Mouse (Mus musculus): Measurements from ENCODE around the gene Msh4. TPM values are rescaled to one million over a fixed set of nuclear protein-coding genes. Genes with fewer than 3 reads are reported as not detected.

Gene Msh4
- polyA plus RNA-seq, 2 experiments: 0.11 TPM; not detected in 1

- WGBS: 46% methylated on average over 8 of the region's 8 CpGs
- TF ChIP-seq POLR2A (IDR thresholded peaks at IDR 0.05; ENCODE audit: borderline replicate concordance, extremely low read depth, insufficient read depth, insufficient read length): no peak
- ATAC-seq (ENCODE audit: low FRiP score, low read depth) (no peak), DNase-seq (ENCODE audit: low spot score) (no peak)
- Histone ChIP-seq H3K36me3 (ENCODE audit: control insufficient read depth, insufficient read depth, low read length) (peaks cover 52% of the 10 kb centered on the region), H3K4me2 (replicated peaks; ENCODE audit: low read depth, low read length, severe bottlenecking) (peak overlapping the region; percentile 72), H3K27me3 (ENCODE audit: control insufficient read depth, insufficient read depth, low read length) (no peaks in the 10 kb centered on the region), H3K27ac (replicated peaks; ENCODE audit: low read depth, low read length) (no peak overlapping the region), H3K4me3 (replicated peaks; ENCODE audit: low read length) (peak overlapping the region; percentile 89), H3K4me1 (ENCODE audit: control insufficient read depth, insufficient read depth, low read length) (peaks cover 22% of the 10 kb centered on the region), H3K9me3 (ENCODE audit: control insufficient read depth, low read length) (no peaks in the 10 kb centered on the region), H3K9ac (ENCODE audit: low read depth, low read length, severe bottlenecking) (peak overlapping the region; percentile 97)
These were observed 5.4 kb upstream of the Msh4 start for GRCm38 (mm10) chr3:153911197-153911881.

- Histone ChIP-seq H3K4me3 (replicated peaks; ENCODE audit: low read length) (no peak overlapping the region; the same call in 1 of the 2 replicates), H3K9ac (ENCODE audit: low read depth, low read length, severe bottlenecking) (0 out of 2 replicates have a peak overlapping the region, but pooled peaks have one; percentile 6)
- no peak for TF ChIP-seq POLR2A (IDR thresholded peaks at IDR 0.05; ENCODE audit: borderline replicate concordance, extremely low read depth, insufficient read depth, insufficient read length)
These were observed 4.6 kb upstream of the Msh4 start for GRCm38 (mm10) chr3:153910489-153910888.

DNA sequence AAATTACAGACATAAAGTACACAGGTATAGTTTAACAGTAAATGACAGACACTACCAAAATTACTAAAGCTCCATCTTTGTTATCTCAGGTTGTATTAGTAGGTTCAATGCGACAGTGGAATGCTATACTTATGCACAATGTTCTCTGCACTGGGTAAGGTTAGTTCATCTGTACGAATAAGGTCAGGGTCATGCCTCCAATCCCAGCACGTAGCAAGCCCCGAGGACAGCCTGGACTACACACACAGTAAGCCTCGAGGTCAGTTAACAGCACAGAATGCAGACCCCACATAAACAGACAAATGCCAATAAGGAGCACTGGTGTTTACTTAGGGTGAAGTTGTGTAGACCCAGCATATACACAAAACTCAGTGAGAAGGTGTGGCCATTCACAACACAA lies 3.0 kb upstream of the Msh4 start:
- H3K4me2 ChIP-seq (replicated peaks; ENCODE audit: low read depth, low read length, severe bottlenecking): no peak overlapping the region
- no peak overlapping the region for H3K27ac ChIP-seq (replicated peaks; ENCODE audit: low read depth, low read length)
- H3K9me3 ChIP-seq (ENCODE audit: control insufficient read depth, low read length): no peaks in the 10 kb centered on the region
- no peak for TF ChIP-seq POLR2A (IDR thresholded peaks at IDR 0.05; ENCODE audit: borderline replicate concordance, extremely low read depth, insufficient read depth, insufficient read length)
- no peaks in the 10 kb centered on the region for H3K27me3 ChIP-seq (ENCODE audit: control insufficient read depth, insufficient read depth, low read length)
- H3K36me3 ChIP-seq (ENCODE audit: control insufficient read depth, insufficient read depth, low read length): peaks cover 76% of the 10 kb centered on the region
- no peak overlapping the region for H3K9ac ChIP-seq (ENCODE audit: low read depth, low read length, severe bottlenecking)
- H3K4me3 ChIP-seq (replicated peaks; ENCODE audit: low read length): no peak overlapping the region
- peaks cover 22% of the 10 kb centered on the region for H3K4me1 ChIP-seq (ENCODE audit: control insufficient read depth, insufficient read depth, low read length)
- WGBS: 73% methylated on average over 5 of the region's 5 CpGs
- no peak for ATAC-seq (ENCODE audit: low FRiP score, low read depth)
- DNase-seq (ENCODE audit: low spot score): no peak

More at GRCm38 (mm10) chr3:153910489-153910888, 4.6 kb upstream of the Msh4 start:
- WGBS: 81% methylated on average over 7 of the region's 7 CpGs
- DNase-seq (ENCODE audit: low spot score): no peak
- no peaks in the 10 kb centered on the region for H3K27me3 ChIP-seq (ENCODE audit: control insufficient read depth, insufficient read depth, low read length)
- no peak overlapping the region for H3K27ac ChIP-seq (replicated peaks; ENCODE audit: low read depth, low read length)
- ATAC-seq (ENCODE audit: low FRiP score, low read depth): no peak
- no peaks in the 10 kb centered on the region for H3K9me3 ChIP-seq (ENCODE audit: control insufficient read depth, low read length)
- peaks cover 61% of the 10 kb centered on the region for H3K36me3 ChIP-seq (ENCODE audit: control insufficient read depth, insufficient read depth, low read length)
- peak overlapping the region; percentile 72 for H3K4me2 ChIP-seq (replicated peaks; ENCODE audit: low read depth, low read length, severe bottlenecking)
- peaks cover 22% of the 10 kb centered on the region for H3K4me1 ChIP-seq (ENCODE audit: control insufficient read depth, insufficient read depth, low read length)

DNA sequence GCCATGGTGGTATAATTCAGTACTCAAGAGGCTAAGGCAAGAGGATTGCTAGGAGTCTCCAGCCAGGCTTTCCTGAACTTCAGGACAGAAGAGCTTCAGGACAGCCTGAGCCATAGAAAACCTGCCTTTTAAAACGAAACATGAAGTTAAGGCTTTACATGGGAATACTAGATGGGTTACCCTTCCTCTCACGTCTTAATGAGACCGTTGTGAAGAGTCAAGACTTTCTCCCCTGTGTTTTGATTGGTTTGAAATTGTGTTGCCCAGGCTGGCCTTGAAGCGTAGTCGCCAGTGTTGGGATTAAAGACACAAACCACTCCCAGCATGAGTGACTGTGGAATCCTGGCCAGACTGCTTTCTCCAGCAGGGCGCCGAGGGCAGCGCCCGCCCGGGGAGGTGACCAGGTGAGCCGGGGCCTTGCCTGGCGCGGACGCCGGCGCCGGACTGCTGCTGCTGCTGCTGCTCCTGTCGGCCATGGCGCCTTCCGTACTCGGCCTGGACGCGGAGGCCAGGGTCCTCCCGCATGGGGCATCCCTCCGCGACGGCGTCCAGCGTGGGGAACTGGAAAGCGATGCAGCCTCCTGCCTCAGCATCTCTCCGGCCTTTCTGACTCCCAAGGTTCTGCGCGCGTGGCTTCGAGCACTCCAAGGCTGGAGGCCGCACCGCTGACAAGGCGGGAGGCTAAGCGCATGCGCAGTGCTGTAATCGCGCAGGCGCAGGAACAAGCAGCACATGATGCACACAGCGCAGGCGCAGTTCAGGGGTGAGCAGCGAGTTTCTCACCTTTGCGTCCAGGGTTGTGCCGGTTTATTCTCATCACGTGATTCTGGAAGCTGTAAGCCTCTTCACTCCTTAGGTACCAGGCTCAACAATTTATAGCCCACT lies 445 bp downstream of the Msh4 start:
- H3K36me3 ChIP-seq (ENCODE audit: control insufficient read depth, insufficient read depth, low read length): peaks cover 69% of the 10 kb centered on the region
- 86% methylated on average over 44 of the region's 49 CpGs for WGBS
- no peak overlapping the region for H3K4me2 ChIP-seq (replicated peaks; ENCODE audit: low read depth, low read length, severe bottlenecking)

DNA sequence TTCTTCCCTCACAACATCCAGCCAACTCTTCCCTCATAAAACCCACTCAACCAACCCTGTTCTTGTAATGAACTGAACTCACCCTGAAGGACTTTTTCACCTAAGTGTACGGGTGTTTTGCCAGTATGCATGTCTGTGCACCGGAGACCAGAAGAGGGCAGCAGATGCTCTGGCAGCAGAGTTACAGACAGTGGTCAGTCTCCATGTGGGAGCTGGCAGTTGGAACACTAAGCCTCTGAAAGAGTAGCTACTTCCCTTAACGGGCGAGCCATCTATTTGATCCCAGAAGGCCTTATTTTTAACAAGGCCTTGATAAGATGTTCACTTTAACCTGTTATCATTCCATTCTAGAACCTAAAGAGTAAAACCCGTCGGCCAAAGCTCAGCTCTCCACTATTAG lies 1.4 kb downstream of the Msh4 start:
- ATAC-seq (ENCODE audit: low FRiP score, low read depth): peak; percentile 44
- Histone ChIP-seq H3K4me1 (ENCODE audit: control insufficient read depth, insufficient read depth, low read length) (peaks cover 6% of the 10 kb centered on the region; the same call in 1 of the 2 replicates), H3K36me3 (ENCODE audit: control insufficient read depth, insufficient read depth, low read length) (peaks cover 60% of the 10 kb centered on the region), H3K9ac (ENCODE audit: low read depth, low read length, severe bottlenecking) (no peak overlapping the region), H3K27ac (replicated peaks; ENCODE audit: low read depth, low read length) (no peak overlapping the region), H3K9me3 (ENCODE audit: control insufficient read depth, low read length) (no peaks in the 10 kb centered on the region), H3K4me3 (replicated peaks; ENCODE audit: low read length) (no peak overlapping the region), H3K27me3 (ENCODE audit: control insufficient read depth, insufficient read depth, low read length) (no peaks in the 10 kb centered on the region), H3K4me2 (replicated peaks; ENCODE audit: low read depth, low read length, severe bottlenecking) (no peak overlapping the region)
- no peak for DNase-seq (ENCODE audit: low spot score)
- TF ChIP-seq POLR2A (IDR thresholded peaks at IDR 0.05; ENCODE audit: borderline replicate concordance, extremely low read depth, insufficient read depth, insufficient read length): no peak
- WGBS: 67% methylated on average over 6 of the region's 6 CpGs

More for the DNA sequence above, 445 bp downstream of the Msh4 start:
- DNase-seq (ENCODE audit: low spot score) (no peak), ATAC-seq (ENCODE audit: low FRiP score, low read depth) (no peak)
- Histone ChIP-seq H3K27me3 (ENCODE audit: control insufficient read depth, insufficient read depth, low read length) (no peaks in the 10 kb centered on the region), H3K27ac (replicated peaks; ENCODE audit: low read depth, low read length) (no peak overlapping the region), H3K9ac (ENCODE audit: low read depth, low read length, severe bottlenecking) (no peak overlapping the region), H3K4me3 (replicated peaks; ENCODE audit: low read length) (no peak overlapping the region), H3K4me1 (ENCODE audit: control insufficient read depth, insufficient read depth, low read length) (peaks cover 7% of the 10 kb centered on the region; the same call in 1 of the 2 replicates), H3K9me3 (ENCODE audit: control insufficient read depth, low read length) (no peaks in the 10 kb centered on the region)
- TF ChIP-seq POLR2A (IDR thresholded peaks at IDR 0.05; ENCODE audit: borderline replicate concordance, extremely low read depth, insufficient read depth, insufficient read length): no peak
